Mouse (Mus musculus): ENCODE data around the gene Svip. TPM values are rescaled to one million over a fixed set of nuclear protein-coding genes. Genes with fewer than 3 reads are reported as not detected.

The Svip gene
- not detected for total RNA-seq (2023)

GRCm38 (mm10) chr7:52005511-52006295 lies at the start of gene Svip:
Gene Svip, minus strand, starts transcription at chr7:52006018.

GRCm38 (mm10) chr7:52015628-52016027 lies 9.8 kb upstream of the Svip start, which contains the start of gene 1700015G11Rik:
Gene 1700015G11Rik, minus strand, starts transcription at chr7:52015728.

Other genes with a start within 250 kb of the Svip start
- gene Gas2, start 144.0 kb downstream of the Svip start, total RNA-seq (2023) = 1.7 TPM
- 7.2 TPM for gene Fancf, start 143.8 kb downstream of the Svip start, total RNA-seq (2023)
- not detected for gene 1700015G11Rik, start 9.7 kb upstream of the Svip start, total RNA-seq (2023)